ENCODE assay signal across 7 mouse cellular contexts in the genomic region with DNA sequence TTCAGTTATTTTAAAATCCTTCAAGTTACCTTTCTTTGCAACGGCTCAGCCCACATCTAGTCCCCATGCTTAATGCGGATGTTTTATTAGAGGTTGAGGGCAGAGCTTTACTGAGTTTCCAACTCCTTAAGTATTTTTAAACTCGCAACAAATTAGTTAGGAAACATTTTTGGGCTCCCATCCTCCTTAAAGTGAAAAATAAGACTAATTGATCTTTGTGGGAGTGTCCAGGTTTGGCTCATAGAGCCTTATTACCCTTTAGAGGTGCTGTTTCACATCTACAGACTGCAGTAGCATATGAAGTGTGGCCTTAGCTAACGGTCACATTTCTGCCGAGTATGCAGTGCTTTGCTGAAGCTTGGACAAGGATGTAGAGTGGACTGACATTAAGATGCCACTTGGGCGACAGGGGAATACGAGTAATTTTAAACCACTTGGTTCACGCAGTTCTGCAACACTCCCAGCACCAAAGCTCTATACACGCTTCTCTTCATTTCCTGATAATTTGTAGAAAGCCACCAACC. TPM values are rescaled to one million over a fixed set of nuclear protein-coding genes. Genes with fewer than 3 reads are reported as not detected.
A peak's percentile ranks its signal among the peaks of the same experiment; 100 is the strongest.
DNase-seq lines count a peak whose midpoint lies in the region; ATAC-seq and TF ChIP-seq lines count a peak whose summit lies in the region.

No protein-coding gene starts in this region.

- H3K36me3 ChIP-seq in testis, adult 2 months (ENCODE audit: control insufficient read depth, insufficient read depth, low read length): no peaks in the 10 kb centered on the region
- no peaks in the 10 kb centered on the region for H3K36me3 ChIP-seq in forebrain, embryonic 12.5 days (replicated peaks)
- no peaks in the 10 kb centered on the region for H3K36me3 ChIP-seq in limb, embryonic 15.5 days
- H3K36me3 ChIP-seq in stomach, postnatal 0 days (ENCODE audit: control insufficient read depth, insufficient read depth, low read length): no peaks in the 10 kb centered on the region

- 55% methylated on average over 9 of the region's 9 CpGs for WGBS in forebrain, embryonic 12.5 days
- WGBS in limb, embryonic 15.5 days: 46% methylated on average over 9 of the region's 9 CpGs
- WGBS in stomach, postnatal 0 days: 56% methylated on average over 9 of the region's 9 CpGs

- peaks cover 6% of the 10 kb centered on the region for H3K4me1 ChIP-seq in testis, adult 2 months (ENCODE audit: control insufficient read depth, insufficient read depth, low read length)
- H3K4me1 ChIP-seq in forebrain, embryonic 12.5 days: peaks cover 23% of the 10 kb centered on the region
- H3K4me1 ChIP-seq in limb, embryonic 15.5 days: peaks cover 13% of the 10 kb centered on the region
- H3K4me1 ChIP-seq in stomach, postnatal 0 days (replicated peaks; ENCODE audit: control insufficient read depth, insufficient read depth): no peaks in the 10 kb centered on the region

- peak overlapping the region; percentile 85 for H3K4me2 ChIP-seq in forebrain, embryonic 12.5 days
- peak overlapping the region; percentile 90 for H3K4me2 ChIP-seq in limb, embryonic 15.5 days
- peak overlapping the region; percentile 91 for H3K4me2 ChIP-seq in stomach, postnatal 0 days (replicated peaks; ENCODE audit: low read depth)

- H3K27me3 ChIP-seq in testis, adult 2 months (ENCODE audit: control insufficient read depth, insufficient read depth, low read length): no peaks in the 10 kb centered on the region; the same call in 1 of the 2 replicates
- peaks cover 11% of the 10 kb centered on the region for H3K27me3 ChIP-seq in forebrain, embryonic 12.5 days
- H3K27me3 ChIP-seq in limb, embryonic 15.5 days: no peaks in the 10 kb centered on the region
- no peaks in the 10 kb centered on the region for H3K27me3 ChIP-seq in stomach, postnatal 0 days (ENCODE audit: control insufficient read depth, insufficient read depth, low read length)

- no peak for DNase-seq in testis, postnatal 10 days (ENCODE audit: low spot score)
- DNase-seq in stomach, postnatal 0 days (ENCODE audit: low spot score): no peak
- DNase-seq in urinary bladder, postnatal 4 days (ENCODE audit: low spot score in 2 of 2): no peak
- DNase-seq in retina, postnatal 1 day: no peak

- no peak for TF ChIP-seq POLR2A in testis, adult 2 months (IDR thresholded peaks at IDR 0.05; ENCODE audit: control insufficient read depth, low read depth, low read length)

- peak overlapping the region; percentile 74 for H3K4me3 ChIP-seq in testis, adult 2 months (ENCODE audit: control insufficient read depth, low read depth, low read length)
- peak overlapping the region; percentile 72 for H3K4me3 ChIP-seq in forebrain, embryonic 12.5 days (replicated peaks)
- peak overlapping the region; percentile 64 for H3K4me3 ChIP-seq in limb, embryonic 15.5 days
- peak overlapping the region; percentile 67 for H3K4me3 ChIP-seq in stomach, postnatal 0 days (ENCODE audit: low read depth, low read length)

- no peak for TF ChIP-seq EP300 in stomach, postnatal 0 days (optimal IDR thresholded peaks at IDR 0.05)

- 0 out of 2 replicates have a peak overlapping the region, but pooled peaks have one; percentile 11 for H3K27ac ChIP-seq in testis, adult 2 months (ENCODE audit: control insufficient read depth, insufficient read depth, low read depth, low read length)
- H3K27ac ChIP-seq in forebrain, embryonic 12.5 days: no peak overlapping the region
- no peak overlapping the region for H3K27ac ChIP-seq in limb, embryonic 15.5 days
- no peak overlapping the region for H3K27ac ChIP-seq in stomach, postnatal 0 days (replicated peaks)

- no peak for ATAC-seq in forebrain, embryonic 12.5 days (ENCODE audit: low FRiP score)
- no peak for ATAC-seq in limb, embryonic 15.5 days (ENCODE audit: insufficient number of reproducible peaks, low FRiP score, low TSS enrichment, low read depth)
- no peak for ATAC-seq in stomach, postnatal 0 days (ENCODE audit: low FRiP score, low TSS enrichment)

- H3K9ac ChIP-seq in forebrain, embryonic 12.5 days: peak overlapping the region; percentile 80
- H3K9ac ChIP-seq in limb, embryonic 15.5 days: peak overlapping the region; percentile 58
- peak overlapping the region; percentile 76 for H3K9ac ChIP-seq in stomach, postnatal 0 days (ENCODE audit: low read length)

- TF ChIP-seq CTCF in testis, adult 2 months (IDR thresholded peaks at IDR 0.05; ENCODE audit: control insufficient read depth, insufficient read depth, insufficient replicate concordance, low read depth, low read length): no peak
- TF ChIP-seq CTCF in stomach, postnatal 0 days (IDR thresholded peaks at IDR 0.05; ENCODE audit: low read depth): no peak

- no peaks in the 10 kb centered on the region for H3K9me3 ChIP-seq in forebrain, embryonic 12.5 days
- no peaks in the 10 kb centered on the region for H3K9me3 ChIP-seq in limb, embryonic 15.5 days
- no peaks in the 10 kb centered on the region for H3K9me3 ChIP-seq in stomach, postnatal 0 days (ENCODE audit: control insufficient read depth, low read length)

RNA-seq across cellular contexts. Expression of a gene that starts 1.3 kb away (rescaled TPM):
- 13.0 and 14.7 TPM in 2 replicates for polyA plus RNA-seq in testis, adult 2 months (2012; rRNA removed)
- 10.9 and 13.1 TPM in 2 replicates for polyA plus RNA-seq in forebrain, embryonic 12.5 days (2016; fragmentation: Nextera tagmentation; extraction: Ambion mirVana)
- 17.9 and 20.7 TPM in 2 replicates for polyA plus RNA-seq in limb, embryonic 15.5 days (2015; fragmentation: Nextera tagmentation; extraction: Ambion mirVana)
- 5.2 and 7.3 TPM in 2 replicates for polyA plus RNA-seq in stomach, postnatal 0 days (2015; fragmentation: Nextera tagmentation; extraction: Ambion mirVana)
